Mouse (Mus musculus) retina, adult 2 months (tissue): ENCODE measurements around the gene Ltn1.

Experiments
- DNase-seq: peaks from one replicate; pipeline ENCODE4 v3.0.0-alpha.2; 2012; ENCODE audit warnings: low read depth, low spot score

The Ltn1 gene

GRCm38 (mm10) chr16:87432033-87432814 is at the start of gene Ltn1:
Gene Ltn1 (minus strand): TSS chr16:87432612.
- peak; percentile 97 for DNase-seq

- DNase-seq: no peak
Measured at GRCm38 (mm10) chr16:87470579-87470978, 38.2 kb upstream of the Ltn1 start.

DNA sequence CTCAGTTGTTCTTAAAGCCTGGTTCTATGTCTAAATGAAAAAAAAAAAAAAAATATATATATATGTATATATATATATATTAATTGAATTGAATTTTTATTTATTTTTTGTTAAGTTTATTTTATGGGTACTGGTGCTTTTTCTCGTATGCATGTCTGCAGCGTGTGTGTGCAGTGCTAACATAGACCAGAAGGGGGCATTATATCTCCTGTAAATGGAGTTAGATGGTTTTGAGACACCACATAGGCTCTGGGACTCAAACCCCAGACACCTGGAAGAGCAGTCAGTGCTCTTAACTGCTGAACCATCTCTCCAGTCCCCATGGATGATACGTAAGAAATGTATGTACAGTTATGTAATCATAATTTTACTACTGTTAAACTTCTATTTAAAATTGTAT is 26.3 kb upstream of the Ltn1 start:
- DNase-seq: no peak

DNA sequence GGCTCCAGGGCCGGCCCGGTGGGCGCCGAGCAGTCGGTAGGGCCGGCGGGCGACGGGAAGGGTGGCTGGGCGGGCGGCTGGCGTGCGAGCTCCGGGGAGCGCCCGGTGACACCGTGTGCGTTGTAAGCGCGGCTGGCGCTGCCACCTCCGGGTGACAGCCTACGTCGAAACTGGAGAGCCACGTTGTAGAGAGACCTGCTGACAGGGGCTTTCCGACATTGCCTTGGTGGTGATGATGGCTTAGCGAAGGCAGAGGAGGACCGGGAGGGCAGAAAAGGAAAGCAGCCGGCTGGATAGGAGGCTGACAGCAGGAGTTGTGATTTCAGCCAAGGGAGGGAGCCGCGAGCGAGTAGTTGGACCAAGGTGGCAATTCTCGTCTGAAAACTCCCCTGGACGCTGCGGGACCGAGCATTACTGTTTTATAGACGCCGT is 22.8 kb upstream of the Ltn1 start:
- DNase-seq: no peak

DNA sequence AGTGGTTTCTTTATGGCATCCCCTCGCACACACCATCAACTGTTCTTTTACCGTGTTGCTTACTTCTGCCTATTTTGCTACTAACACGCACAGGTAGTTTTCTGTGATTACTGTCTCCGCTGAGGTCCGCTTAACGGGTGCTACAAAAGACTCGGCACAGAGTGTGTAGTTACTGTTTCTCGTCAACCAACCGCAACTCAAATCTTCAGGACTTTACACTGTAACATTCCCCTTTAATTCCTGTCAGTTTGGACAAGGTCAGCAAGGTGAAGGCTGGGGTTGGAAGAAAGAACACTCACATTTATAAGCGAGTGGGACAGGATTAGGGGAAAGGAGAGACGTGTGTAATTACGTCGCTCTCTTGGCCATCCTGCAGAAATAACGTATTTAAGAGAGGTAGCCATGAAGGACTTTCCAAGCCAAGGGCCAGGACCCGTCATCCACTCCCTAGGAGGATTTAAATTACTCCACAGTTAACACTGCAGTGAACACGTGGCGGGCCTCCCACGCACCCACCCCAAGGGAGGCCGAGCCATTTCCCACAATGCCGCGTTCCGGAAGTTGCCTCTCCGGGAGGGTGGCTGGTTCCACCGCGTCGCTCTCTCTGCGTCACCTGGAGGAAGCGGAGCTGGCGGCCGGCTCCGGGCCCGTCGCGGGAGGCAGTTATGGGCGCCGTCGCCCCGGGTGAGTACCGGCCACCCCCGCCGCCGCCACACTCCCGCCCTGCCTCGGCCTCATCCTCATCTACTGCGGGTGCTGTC is 22.2 kb upstream of the Ltn1 start, which contains the start of gene Usp16:
Gene Usp16, plus strand, starts transcription at position 285 of the 761 bp plus-strand sequence.
- peak; percentile 87 for DNase-seq

- no peak for DNase-seq
Measured at GRCm38 (mm10) chr16:87453226-87453625, 20.8 kb upstream of the Ltn1 start.

DNA sequence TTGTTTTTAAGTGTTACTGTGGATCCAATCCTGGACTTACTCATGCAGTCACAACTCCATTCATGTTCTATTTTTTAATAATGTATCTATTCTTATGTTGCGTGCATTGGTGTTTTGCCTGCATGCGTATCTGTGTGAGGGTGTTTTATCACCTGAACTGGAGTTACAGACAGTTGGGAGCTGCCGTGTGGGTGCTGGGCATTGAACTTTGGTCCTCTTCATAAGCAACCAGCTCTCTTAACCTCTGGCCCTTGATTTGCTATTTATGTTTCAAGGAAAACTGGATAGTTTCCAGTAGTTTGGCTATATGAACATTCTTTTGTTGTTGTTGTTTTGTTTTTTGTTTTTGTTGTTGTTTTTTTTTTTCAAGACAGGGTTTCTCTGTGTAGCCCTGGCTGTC is 13.1 kb upstream of the Ltn1 start:
- DNase-seq: no peak

DNA sequence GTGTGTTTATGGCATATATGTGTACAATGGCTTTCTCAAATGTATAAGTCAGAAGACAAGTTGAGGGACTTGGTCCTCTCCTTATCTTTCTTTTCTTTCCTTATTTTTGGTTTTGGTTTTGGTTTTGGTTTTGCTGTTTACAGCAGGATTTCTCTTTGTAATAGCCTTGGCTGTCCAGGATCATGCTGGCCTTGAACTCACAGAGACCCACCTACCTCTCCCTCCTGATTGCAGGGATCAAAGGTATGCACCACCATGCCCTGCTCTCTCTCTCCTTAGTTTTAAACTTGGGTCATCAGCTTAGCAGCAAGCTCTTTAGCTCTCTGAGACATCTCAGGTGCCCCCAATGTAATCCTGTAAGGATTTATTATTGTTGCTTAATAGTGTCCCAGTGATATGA is 12.7 kb upstream of the Ltn1 start:
- no peak for DNase-seq

DNA sequence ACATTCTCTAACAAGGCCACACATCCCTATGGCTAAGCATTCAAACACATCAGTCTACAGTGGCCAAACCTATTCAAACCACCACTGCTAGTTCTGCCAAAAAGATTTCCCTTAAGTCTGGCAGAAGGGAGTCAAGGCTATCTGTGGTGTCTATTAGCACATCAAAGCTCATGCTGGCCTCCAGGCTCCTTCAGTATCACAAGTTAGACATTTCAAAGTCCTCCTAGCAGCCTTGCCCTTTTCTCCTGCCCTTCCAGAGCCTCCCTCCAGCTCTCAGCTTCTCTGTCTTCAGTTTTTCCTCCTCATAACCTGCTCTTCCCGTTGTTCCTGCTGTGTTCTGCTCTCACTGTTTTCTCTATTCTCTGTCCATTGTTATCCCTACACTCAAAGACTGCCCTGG is 11.7 kb upstream of the Ltn1 start:
- no peak for DNase-seq

GRCm38 (mm10) chr16:87443245-87443644 is 10.8 kb upstream of the Ltn1 start:
- DNase-seq: no peak

- no peak for DNase-seq
Measured at GRCm38 (mm10) chr16:87442291-87442690, 9.9 kb upstream of the Ltn1 start.

- DNase-seq: no peak
Measured at GRCm38 (mm10) chr16:87441089-87441488, 8.7 kb upstream of the Ltn1 start.

DNA sequence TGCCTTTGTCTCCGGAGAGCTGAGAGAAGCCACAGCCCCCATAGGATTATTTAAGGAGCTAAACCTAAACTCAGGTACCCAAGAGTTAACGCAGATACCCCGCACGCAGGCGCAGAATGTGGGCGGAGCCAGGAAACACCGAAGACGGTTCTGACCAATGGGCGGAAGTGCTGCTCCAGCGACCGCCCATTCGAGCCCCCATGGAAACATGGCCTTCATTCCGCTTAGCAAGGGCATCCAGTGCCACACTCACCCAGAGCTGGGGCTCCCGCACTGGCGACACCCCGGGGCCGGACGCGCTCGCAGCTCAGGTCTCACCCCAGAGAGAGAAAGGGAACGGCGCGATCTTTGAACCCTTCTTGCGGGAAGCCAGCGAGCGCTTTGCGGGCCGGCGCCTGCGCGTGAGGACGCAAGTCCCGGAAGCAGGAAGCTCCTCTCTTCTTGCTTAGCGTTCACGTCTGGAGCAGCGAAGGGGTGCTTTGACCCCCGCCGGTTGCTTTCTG is 7.8 kb upstream of the Ltn1 start, which contains the start of gene Rwdd2b:
Gene Rwdd2b, minus strand, starts transcription at position 390 of the 503 bp plus-strand sequence.
- DNase-seq: peak; percentile 83

- no peak for DNase-seq
Measured at GRCm38 (mm10) chr16:87438697-87439096, 6.3 kb upstream of the Ltn1 start.

DNA sequence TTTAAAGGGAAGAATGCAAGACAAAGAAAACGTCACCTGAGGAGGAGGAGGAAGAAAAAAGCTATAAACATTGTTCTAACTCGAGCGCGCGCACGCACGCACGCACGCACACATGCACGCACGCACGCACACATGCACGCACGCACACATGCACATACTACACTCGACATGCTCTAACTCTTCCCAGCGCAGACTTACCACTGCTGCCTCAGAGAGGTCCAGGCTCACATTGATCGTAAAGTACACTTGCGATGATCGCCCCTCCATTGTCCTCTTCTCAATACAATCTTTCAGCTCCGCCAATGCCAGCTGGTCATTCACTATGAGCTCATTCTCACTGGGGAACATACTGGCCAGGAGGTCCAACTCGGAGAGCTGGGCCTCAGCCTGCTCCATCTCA is 4.7 kb upstream of the Ltn1 start:
- DNase-seq: no peak

- DNase-seq: no peak
Measured at GRCm38 (mm10) chr16:87435411-87436205, 3.2 kb upstream of the Ltn1 start.

- no peak for DNase-seq
Measured at GRCm38 (mm10) chr16:87434946-87435345, 2.5 kb upstream of the Ltn1 start.

DNA sequence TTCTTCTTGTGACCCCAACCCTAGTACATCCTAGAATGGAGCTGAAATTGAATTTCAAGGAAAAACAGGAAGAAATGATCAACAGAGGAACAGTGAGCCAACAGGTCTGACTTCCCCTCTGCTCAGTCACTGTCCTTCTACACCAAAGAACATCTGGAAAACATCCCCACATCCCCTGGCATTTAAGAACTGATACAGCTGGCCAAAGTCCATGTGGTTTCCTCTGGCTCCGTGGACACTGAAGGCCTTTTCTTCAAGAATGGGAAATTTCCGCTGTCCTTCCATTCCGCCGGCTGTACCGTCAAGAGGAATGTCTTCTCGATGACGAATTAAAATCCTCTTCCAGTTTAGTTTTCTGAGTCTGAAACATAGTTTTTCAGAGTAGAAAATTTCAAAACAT is 1.9 kb upstream of the Ltn1 start:
- no peak for DNase-seq

- DNase-seq: no peak
Measured at GRCm38 (mm10) chr16:87427516-87427915, 4.9 kb downstream of the Ltn1 start.

- DNase-seq: no peak
Measured at GRCm38 (mm10) chr16:87420662-87421061, 11.8 kb downstream of the Ltn1 start.

DNA sequence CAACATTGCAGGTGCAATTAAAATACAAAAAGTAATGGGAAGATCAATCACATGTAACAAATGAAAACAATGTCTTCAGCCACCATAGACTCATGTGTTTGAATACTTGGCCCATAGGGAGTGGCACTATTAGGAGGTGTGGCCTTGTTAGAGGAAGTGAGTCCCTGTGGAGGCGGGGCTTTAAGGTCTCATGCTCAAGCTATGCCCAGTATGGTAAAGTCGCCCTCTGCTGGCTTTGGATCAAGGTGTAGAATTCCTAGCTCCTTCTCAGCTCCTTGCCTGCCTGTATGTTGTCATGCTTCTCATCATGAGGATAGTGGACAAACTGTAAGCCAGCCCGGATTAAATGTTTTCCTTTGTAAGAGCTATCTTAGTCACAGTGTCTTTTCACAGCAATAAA is 27.4 kb downstream of the Ltn1 start:
- no peak for DNase-seq
